Mouse (Mus musculus) CD4-positive, CD25-positive, alpha-beta regulatory T cell, adult 9 weeks (primary cell): Measurements from ENCODE around the gene Pgam5. TPM values are rescaled to one million over a fixed set of nuclear protein-coding genes. Genes with fewer than 3 reads are reported as not detected.

Experiments used
- polyA plus RNA-seq: library from polyadenylated mRNA; unstranded; fragments of 100-300 nt; shearing (Covaris generic); gene quantifications from one replicate; pipeline ENCODE4 v1.2.1, GENCODE M21; 2017

Pgam5 gene
- polyA plus RNA-seq = 15.2 TPM

DNA sequence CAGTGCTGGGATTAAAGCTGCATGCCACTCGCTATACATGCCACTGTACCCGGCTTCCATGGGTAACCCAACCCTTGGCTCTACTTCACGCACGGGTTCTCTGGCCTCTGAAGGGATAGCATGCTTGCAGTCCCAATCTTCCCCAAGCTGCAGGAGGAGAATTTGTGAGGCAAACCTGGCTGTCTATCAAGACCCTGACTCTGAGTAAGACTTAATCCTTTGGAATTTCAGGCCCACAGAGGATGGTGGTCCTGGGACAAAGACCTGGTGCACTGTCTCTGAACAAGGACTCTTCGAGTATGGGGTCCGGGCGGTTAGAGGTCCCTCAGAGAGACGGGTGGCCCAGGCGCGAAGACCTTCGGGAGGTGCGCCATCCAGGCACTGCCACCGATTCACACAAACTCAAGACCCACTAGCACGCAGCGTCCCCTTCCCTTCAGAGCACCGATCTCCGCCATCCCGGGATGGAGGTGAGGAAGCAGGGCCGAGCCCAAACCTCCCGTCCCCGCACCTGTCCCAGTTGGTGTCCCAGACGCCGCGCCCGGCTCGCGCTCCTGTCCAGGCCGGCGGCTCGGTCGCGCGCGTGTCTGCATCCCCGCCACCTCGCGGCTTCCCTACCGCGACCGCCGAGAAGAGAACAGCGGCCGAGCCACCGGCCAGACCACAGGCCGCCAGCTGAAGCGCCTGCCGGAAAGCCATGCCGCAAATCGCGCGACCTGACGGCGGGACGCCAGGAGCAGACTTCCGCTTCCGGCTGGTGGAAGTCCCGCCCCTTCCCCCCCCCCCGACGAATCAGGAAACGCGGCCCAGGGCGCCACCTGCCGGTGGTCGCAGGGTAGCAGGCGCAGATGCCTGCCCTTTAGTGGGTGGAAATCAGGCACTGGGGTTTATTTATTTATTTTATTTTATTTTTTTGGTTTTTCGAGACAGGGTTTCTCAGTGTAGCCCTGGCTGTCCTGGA is at the start of gene Pgam5:
TSS of gene Pgam5 (minus strand) at position 773 of the 961 bp plus-strand sequence.

GRCm38 (mm10) chr5:110285770-110286445 is 16.2 kb upstream of the Pgam5 start, which contains the start of the genes Pxmp2 and Pole:
TSS of gene Pxmp2 (minus strand) at chr5:110286186.
TSS of gene Pole (plus strand) at chr5:110286306.

DNA sequence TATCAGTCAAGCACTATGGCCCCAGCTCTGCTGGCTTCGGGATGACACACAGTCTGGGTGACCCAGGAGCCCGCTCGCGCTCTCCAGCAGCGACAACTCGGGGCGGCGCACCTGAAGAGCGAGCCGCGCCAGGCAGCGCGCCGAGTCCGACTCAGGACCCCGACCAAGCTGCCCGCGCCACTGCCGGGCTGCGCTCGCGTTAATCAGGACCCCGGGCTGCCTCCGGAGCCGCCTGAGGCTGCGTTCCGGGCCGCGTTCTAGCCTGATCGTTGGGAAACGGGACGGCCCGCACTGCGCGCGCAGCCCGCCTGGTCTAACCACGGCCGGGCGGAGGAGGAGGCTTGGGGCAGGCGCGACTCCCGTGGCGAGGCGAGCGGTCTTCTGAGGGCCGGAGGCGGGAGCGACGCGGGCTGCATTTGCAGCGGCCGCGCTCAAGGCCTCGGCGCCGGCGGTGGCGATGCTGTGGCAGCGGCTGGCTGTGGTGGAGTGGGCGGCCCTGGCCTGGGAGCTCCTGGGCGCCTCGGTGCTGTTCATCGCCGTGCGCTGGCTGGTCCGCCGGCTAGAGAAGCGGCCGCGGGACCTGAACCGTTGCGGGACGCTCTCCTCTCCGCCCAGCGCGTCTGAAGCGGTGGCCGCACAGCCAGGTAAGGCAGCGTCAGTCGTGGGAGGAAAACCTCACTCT is 38.8 kb downstream of the Pgam5 start, which contains the start of gene Ankle2:
TSS of gene Ankle2 (plus strand) at position 225 of the 682 bp plus-strand sequence.

Other genes with a start within 250 kb of the Pgam5 start
- gene Gm17655, start 197.4 kb downstream of the Pgam5 start, polyA plus RNA-seq = 15.3 TPM
- gene Gm35315, start 175.5 kb downstream of the Pgam5 start, polyA plus RNA-seq = 3.8 TPM
- 3.8 TPM for gene Plcxd1, start 169.9 kb downstream of the Pgam5 start, polyA plus RNA-seq
- 37.1 TPM for gene Gtpbp6, start 161.7 kb downstream of the Pgam5 start, polyA plus RNA-seq
- gene Zfp605, start 159.8 kb downstream of the Pgam5 start, polyA plus RNA-seq = 5.8 TPM
- gene Chfr, start 134.1 kb downstream of the Pgam5 start, polyA plus RNA-seq = 98.6 TPM
- gene Golga3, start 93.2 kb downstream of the Pgam5 start, polyA plus RNA-seq = 47.0 TPM
- gene Ankle2, start 38.9 kb downstream of the Pgam5 start, polyA plus RNA-seq = 7.0 TPM
- gene Pxmp2, start 16.3 kb upstream of the Pgam5 start, polyA plus RNA-seq = 3.2 TPM
- gene Pole, start 16.4 kb upstream of the Pgam5 start, polyA plus RNA-seq = 8.8 TPM
- not detected for gene P2rx2, start 73.3 kb upstream of the Pgam5 start, polyA plus RNA-seq
- gene Lrcol1, start 74.8 kb upstream of the Pgam5 start, polyA plus RNA-seq = not detected
- gene Fbrsl1, start 178.6 kb upstream of the Pgam5 start, polyA plus RNA-seq = 1.7 TPM